Mouse (Mus musculus): ENCODE data around the gene C1s2.
"Not testable (repeated sequence)": the region's sequence is repeated elsewhere in the genome, so short reads cannot be mapped to it uniquely, and the experiment has no call there.

C1s2 gene

DNA sequence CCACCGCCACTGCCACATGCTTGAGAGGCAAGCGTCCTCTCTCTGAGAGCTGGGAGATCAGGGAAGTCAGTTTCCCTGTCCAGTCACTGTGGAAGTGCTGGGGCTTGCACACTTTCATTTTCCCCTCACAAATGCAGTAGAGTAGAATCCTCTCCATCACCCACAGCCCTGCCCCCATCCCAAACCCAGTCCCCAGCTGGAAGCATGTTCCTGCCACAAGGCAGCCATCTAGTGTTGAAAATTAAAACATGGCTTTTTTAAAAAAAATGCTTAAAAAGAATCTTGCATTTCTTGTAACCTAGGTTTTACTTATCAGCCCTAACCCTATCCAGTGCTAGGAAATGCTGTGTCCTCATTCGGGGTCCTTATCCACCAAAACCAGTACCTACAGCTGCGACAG lies 4.2 kb upstream of the C1s2 start:
- no peak for DNase-seq (ENCODE audit: low spot score in 2 of 2)

DNA sequence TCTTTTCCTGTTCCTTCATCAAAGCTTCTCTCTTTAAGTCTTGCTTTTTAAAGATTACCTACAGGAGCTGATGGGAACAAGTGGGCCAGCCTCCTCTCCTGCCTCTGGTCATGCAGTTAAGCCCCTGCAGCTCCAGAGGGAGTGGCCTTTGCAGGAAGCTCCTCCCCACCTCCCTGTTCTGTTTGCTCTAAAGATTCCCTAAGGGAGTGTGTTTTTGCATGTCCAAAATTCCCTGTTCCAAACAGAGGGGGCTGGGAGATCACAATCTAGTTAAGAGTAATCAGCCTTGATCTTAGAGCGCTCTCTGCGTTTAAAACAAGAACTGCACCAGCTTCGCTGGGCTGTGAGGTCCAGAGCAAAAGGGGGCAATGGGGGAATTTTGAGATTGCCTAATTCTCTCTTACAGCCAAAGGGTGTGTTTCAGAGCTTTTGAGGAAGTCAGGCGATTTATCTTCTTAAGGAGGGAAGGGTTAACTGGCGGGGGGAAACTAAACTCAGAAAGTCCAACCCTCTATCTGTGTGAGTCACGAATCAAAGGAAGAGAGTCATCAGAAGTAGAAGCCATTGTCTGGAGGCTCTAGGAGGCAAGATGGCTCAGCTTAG lies 1.1 kb upstream of the C1s2 start:
- not testable (repeated sequence) for DNase-seq (ENCODE audit: low spot score in 2 of 2)

DNA sequence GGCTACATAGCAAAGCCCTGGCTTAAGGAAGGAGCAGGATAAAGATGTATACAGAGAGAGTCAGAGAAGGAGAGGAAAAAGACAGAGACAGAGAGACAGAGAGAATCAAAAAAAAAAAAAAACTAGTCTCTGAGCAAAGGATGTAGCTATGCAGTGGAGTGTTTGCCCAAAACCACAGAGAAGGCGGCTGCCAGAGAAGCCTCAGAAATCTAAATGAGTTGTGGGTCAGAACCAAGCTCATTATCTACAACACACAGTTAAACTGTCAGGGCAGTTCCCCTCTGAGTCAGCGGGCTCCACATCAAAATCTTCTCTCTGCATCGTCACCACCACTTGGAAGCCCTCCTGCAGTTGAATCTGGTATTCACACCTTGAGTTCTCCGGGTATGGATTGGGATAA lies 5.1 kb downstream of the C1s2 start:
- no peak for DNase-seq (ENCODE audit: low spot score in 2 of 2)

DNA sequence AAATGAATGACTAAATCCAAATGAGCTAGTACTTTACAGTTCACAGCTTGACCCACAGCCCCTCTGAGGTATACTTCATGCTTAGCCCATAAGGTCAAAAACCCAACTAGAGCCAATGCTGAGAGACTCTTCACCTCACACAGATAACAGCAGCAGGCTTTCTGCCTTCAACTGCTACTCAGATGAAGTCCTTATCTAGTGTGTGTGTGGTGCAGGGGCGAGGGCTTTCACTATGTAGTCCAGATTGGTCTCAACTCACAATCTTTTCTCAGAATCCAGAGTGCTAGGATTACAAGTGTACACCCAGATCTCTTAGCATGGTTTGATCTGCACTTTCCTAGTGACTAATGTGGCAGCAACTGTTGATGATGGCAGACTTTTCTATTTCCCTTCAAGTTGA lies 9.7 kb downstream of the C1s2 start:
- DNase-seq (ENCODE audit: low spot score in 2 of 2) = not testable (repeated sequence)

DNA sequence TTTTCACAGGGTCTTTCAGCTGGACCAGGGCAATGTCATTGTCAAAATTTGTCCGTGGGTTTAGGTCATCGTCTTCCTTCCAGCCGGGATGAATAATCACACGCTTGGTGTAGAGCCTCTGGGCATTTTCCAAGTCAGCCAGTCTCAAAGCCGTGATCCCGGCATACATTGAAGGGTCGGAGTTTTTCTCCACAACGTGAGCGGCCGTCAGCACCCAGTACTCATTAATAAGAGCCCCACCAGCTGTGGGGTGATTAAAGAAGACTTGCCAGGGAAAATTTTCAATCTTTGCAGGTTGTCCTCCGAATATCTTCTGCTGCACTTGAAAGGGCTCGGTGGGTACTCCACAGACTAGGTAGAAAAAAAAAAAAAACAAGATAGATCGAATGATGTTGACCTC lies 10.3 kb downstream of the C1s2 start:
- no peak for DNase-seq (ENCODE audit: low spot score in 2 of 2)

DNA sequence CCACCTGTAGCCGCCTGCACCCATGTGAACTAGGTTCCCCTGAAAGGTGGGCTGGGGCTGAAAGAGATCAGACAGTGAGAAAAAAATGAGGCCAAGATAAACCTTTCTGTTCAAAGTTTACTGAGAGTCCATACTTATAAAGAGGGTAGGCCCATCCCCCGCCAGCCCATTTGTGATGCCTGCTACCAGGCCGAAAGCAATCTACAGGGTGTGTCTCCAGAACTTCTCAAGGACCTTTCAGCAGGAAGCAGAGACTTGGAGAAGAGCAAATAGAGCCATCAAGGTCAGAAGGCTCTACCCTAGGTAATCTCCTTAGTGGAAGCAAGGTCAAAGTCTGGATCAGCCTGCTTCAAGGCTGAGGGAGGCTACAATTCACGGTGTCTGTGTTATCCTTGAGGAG lies 33.9 kb downstream of the C1s2 start:
- DNase-seq (ENCODE audit: low spot score in 2 of 2) = no peak

DNA sequence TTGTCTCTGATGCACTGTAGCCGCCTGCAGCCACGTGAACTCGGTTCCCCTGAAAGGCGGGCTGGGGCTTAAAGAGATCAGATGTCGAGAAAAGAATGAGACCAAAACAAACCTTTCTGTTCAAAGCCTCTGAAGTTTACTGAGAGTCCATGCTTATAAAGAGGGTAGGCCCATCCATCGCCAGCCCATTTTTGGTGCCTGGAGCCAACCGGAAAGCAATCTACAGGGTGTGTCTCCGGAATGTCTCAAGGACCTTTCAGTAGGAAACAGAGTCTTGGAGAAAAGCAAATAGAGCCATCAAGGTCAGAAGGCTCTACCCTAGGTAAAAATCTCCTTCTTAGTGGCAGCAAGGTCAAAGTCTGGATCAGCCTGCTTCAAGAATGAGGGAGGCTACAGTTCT lies 42.8 kb downstream of the C1s2 start:
- DNase-seq (ENCODE audit: low spot score in 2 of 2) = no peak

DNA sequence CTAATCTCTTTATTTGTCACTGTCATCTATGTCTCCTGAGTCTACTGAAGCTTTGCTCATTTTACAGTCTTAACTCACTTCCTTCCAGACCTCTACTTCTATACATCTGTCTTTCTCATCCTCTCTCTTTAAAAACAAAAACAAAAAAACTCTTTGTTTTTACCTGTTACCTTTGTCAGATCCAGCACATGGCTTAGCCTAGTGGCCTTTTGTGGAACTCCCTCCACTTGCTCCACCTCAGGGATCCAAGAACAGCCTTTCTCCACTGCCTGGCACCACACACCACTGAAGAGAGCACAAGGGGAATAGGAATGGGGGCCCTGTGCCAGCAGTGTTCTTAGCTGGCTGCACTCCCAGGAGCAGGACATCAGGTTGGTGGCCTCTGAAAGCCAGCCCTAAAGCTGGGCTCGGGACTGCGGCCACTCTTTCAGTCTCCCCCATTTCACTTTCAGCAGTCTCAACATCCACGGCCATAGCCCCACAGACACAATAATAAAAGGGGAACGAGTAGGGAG lies 43.6 kb downstream of the C1s2 start:
- no peak for DNase-seq (ENCODE audit: low spot score in 2 of 2)

DNA sequence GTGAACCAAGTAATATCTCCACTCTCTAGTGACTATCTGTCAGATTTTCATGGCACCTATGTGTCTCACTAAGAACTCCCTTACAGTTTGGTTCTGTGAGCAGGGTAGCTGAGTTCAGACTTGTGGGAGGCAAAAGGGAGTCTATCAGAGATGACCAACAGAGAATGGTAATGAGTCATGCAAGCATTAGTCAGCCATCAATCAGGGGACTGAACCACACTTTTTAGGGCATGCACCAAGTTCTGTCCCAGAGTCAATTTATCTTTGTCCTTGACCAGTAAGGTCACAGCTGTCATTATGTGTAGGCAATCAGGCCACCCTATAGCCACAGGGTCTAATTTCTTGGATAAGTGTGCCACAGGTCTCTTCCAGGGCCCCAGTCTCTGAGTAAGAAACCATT lies 47.1 kb downstream of the C1s2 start:
- DNase-seq (ENCODE audit: low spot score in 2 of 2) = no peak

DNA sequence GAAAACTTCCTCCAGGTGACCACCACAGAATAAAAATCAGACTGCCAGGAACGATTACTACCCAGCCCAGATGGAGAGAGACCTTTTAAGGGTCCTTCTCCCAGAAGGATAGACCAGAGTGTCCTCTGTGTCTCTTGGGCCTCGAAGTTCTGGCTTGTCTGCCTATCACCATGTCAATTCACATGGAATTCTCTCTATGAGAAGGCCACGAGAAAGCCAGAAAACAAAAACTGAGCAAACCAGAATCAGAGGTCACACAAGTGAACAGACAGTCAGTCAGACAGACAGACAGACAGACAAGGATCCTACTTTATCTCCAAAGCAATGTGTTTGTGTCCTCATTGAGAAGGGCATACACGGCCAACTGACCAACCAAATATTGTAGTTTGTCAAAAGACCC lies 49.6 kb downstream of the C1s2 start:
- no peak for DNase-seq (ENCODE audit: low spot score in 2 of 2)

DNA sequence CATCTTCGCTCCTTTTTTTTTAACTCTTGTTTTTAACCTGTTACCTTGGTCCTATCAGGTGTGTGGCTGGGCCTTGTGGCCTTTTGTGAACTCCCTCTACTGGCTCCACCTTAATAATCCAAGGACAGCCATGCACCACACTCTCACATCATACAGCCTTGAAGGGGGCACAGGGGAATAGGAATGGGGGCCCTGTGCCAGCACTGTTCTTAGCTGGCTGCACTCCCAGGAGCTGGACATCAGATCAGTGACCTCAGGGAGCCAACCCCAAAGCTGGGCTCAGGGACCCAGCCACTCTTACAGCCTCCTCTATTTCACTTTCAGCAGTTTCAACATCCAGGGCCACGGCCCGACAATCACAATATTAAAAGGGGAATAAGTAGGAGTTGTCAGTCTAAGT lies 50.1 kb downstream of the C1s2 start:
- no peak for DNase-seq (ENCODE audit: low spot score in 2 of 2)

DNA sequence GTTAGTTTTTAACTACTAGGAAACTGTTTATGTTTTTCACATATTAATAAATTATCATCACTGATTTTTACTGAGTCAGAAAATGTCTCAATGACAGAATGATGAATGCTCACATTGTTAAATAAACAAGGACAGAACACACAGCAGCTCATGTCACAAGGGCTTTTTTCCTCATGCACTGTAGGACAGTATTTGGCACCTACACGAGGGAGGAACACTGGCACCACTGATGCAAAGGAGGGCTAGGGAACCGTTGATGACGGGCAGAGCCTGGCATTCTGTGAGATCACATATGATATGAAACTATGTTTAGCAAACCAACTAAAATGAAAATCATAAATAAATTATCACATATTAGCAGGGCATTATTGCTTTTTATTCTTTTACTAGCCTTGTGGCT lies 51.0 kb downstream of the C1s2 start:
- DNase-seq (ENCODE audit: low spot score in 2 of 2) = no peak

DNA sequence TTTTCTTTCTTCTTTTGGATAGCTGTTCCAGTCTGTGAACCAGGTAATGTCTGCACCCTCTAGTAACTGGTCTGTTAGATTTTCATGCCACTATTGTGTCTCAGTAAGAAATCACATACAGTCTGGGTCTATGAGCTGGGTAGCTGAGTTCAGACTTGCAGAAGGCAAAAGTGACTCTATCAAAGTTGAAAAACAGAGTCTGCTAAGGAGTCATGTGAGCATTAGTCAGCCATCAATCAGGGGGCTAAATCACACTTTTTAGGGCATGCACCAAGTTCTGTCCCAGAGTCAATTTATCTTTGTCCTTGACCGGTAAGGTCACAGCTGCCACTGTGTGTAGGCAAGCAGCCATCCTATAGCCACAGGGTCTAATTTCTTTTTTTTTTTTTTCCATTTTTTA lies 53.7 kb downstream of the C1s2 start:
- no peak for DNase-seq (ENCODE audit: low spot score in 2 of 2)

DNA sequence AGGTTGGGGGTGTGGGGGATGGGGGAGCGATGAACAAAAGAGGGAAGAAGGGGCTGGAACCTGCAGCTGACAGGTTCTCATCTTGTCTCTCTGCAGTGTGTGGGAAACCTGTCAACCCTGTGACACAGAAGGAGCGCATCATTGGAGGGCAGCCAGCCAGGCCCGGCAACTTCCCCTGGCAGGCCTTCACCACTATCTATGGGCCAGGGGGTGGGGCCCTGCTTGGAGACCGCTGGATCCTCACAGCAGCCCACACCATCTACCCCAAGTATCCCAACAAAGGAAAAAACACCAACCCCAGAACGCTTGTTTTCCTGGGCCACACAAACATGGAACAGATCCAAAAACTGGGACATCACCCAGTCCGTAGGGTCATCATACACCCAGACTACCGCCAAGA lies 55.7 kb downstream of the C1s2 start:
- DNase-seq (ENCODE audit: low spot score in 2 of 2) = not testable (repeated sequence)

DNA sequence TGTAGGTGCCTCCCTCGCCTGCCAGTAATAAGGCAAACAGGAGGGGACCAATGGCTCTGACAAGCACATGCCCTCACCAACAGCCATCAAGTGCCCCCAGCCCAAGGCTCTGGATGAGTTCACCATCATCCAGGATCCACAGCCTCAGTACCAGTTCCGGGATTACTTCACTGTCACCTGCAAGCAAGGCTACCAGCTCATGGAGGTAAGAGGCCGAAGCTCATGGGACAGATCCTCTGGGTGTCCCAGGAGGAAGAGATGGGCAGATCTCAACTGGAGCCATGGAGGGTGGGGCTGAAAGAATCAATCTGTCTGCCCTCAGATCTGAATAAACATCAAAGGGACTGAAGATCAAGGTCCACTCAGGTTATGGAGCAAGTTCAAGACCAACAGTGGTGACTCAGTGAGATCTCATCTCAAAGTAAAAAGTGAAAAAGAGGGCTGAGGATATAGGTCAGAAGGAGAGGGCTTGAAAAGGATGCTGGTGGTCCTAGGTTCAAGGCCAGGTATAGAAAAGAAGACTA lies 60.7 kb downstream of the C1s2 start:
- not testable (repeated sequence) for DNase-seq (ENCODE audit: low spot score in 2 of 2)

All from frontal cortex, postnatal 25 days (tissue).